Mouse (Mus musculus): ENCODE measurements around the gene Ankrd13c.
"Not testable (repeated sequence)": the region's sequence is repeated elsewhere in the genome, so short reads cannot be mapped to it uniquely, and the experiment has no call there.

The Ankrd13c gene

DNA sequence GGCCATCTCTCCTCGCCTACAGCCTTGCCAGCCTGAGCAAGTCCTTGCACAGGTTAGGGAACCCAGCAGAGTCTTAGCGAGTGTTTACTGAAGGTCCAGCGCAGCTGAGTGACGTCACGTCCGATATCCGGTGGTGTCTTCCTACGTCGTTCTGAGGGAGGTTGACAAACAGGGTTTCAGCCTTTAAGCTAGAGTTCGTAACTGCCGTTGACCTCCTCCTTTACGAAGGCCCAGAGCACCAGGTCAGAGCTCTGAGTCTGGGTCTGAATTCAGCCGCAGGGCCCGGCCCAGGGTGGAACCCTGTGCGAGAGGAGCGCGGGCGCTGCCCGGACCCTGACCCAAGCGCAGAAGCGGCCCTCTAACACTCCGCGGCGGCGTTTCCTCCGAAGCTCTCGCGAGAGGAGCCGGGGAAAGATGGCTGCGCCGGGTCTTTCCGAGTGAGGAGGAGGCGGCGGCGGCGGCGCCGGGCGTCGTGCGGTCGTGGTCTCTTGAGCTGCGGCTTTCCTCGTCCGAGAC, at the start of gene Ankrd13c:
TSS of gene Ankrd13c (plus strand) at position 397 of the 516 bp plus-strand sequence.
- peak; percentile 93 for DNase-seq (ENCODE audit: low read depth, low spot score)

GRCm38 (mm10) chr3:157897645-157898044, 49.4 kb upstream of the Ankrd13c start:
- no peak for DNase-seq (ENCODE audit: low read depth, low spot score)

DNA sequence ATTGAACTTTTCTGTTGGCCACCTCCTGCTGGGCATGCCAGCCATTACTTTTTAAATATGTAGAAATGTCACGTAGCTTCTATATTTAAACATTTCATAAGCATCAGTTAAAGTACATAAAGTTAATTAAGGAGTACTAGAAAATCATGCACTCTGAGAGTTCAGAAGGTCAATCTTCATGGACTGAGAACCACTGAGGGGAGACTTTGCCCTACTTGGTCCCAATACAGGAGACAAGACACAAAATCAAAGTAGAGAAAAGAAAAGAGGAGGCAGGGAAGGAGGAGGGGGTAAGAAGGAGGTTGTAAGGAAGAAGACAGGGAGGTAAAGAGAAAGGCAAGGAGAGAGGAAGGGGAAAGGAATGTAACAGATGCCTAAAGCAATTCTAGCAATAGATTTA, 47.1 kb upstream of the Ankrd13c start:
- DNase-seq (ENCODE audit: low read depth, low spot score), result no peak

GRCm38 (mm10) chr3:157901721-157902120, 45.3 kb upstream of the Ankrd13c start:
- DNase-seq (ENCODE audit: low read depth, low spot score), result no peak

DNA sequence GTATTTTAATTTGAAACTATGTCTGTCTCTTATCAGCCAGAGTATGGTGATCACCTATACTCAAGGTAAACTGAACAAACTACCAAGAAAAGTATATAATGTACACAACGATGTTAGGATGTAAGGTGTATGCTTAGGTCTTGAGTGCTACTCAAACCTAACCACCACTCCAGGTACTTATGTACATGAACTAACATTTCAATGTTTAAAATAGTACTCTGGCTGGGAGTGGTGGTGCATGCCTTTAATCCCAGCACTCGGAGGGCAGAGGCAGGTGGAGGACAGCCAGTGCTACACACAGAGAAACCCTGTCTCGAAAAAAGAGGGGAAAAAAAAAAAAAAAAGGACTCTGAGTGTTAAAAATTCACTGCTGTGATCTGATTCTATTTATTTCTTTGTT, 38.9 kb upstream of the Ankrd13c start:
- no peak for DNase-seq (ENCODE audit: low read depth, low spot score)

DNA sequence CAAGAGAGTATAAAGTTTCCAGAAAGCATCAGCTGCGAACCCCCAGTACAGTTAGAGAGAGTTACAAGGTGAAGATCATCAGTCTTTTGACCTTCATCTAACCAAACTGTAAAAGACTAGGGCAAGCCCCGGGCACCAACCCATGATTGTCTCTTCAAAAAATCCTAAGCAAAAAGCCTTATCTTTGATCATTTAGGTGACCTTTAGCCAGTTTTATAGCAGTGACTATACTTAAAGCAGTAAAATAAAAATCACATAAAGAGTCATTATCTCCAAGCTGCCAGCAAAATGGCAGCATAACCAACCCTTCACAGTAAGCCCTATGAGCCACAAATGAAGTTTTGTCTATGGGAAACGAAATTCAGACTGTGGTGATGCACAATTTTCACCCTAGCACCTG, 36.8 kb upstream of the Ankrd13c start:
- no peak for DNase-seq (ENCODE audit: low read depth, low spot score)

- DNase-seq (ENCODE audit: low read depth, low spot score), result no peak
Measured at GRCm38 (mm10) chr3:157912155-157912554, 34.9 kb upstream of the Ankrd13c start.

- DNase-seq (ENCODE audit: low read depth, low spot score), result no peak
Measured at GRCm38 (mm10) chr3:157916336-157916735, 30.7 kb upstream of the Ankrd13c start.

GRCm38 (mm10) chr3:157921376-157921775, 25.7 kb upstream of the Ankrd13c start:
- no peak for DNase-seq (ENCODE audit: low read depth, low spot score)

DNA sequence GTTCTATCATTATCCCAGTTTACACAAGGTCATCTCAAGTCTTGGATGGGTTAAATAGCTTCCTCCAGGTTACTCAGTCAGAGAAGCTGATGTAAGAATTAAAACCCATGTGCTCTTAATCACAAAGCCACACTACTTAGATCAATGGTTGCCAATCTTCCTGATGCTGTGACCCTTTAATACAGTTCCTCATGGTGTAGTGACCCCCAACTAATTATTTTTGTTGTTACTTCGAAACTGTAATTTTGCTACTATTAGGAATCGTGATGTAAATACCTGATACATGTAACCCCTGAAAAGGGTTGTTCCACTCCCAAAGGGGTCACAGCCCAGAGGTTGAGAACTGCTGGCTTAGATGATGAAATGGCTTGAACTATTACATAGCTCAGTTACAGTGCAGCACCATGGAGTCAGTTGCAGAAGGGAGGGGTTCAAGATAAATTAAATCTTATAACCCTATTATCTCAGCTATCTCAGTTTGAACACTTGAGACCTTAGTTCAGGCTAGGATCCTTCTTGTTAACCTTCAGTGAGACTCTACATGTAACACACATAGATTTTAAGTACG, 23.7 kb upstream of the Ankrd13c start:
- no peak for DNase-seq (ENCODE audit: low read depth, low spot score)

GRCm38 (mm10) chr3:157924692-157925328, 22.2 kb upstream of the Ankrd13c start, which contains the start of gene Cth:
Gene Cth, minus strand, starts transcription at chr3:157925077.
- DNase-seq (ENCODE audit: low read depth, low spot score), result peak; percentile 92

- DNase-seq (ENCODE audit: low read depth, low spot score), result no peak
Measured at GRCm38 (mm10) chr3:157925706-157926510, 21.1 kb upstream of the Ankrd13c start.

DNA sequence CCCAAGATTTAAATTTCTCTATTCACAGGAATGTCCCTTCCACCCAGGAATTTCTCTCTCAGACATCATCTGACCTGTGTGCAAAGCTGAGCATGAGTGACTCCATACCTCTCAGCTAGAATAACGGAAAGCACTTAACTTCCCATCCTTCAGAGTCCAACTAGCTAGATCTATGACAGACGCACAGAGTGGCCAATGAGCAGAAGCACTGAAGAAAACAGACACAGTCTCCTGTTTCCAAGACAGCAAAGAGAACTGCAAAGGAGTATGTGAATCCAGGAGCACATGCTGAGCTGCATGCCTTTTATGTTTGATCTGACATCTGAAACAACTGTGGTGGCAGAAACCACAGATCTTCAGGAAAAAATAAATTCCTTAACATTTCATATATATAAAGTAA, 20.3 kb upstream of the Ankrd13c start:
- no peak for DNase-seq (ENCODE audit: low read depth, low spot score)

GRCm38 (mm10) chr3:157928731-157929130, 18.3 kb upstream of the Ankrd13c start:
- no peak for DNase-seq (ENCODE audit: low read depth, low spot score)

DNA sequence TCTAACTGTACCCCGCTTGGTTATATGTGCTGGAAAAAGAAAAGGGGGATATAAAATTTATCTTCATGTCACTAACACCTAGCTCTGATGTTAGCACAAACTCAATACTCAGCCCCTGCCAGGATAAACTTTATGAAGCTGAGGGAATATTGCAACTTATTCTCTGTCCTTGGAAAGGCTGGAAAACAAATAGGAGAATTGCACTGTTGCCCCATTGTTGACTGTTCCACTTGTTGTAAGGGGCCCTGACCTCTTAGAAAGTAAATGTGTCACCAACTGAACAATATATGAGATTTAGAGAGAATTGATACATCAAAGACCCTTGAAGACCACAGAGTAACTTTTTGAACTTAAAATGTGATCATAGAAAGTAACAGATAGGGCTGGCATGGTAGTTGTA, 17.6 kb upstream of the Ankrd13c start:
- DNase-seq (ENCODE audit: low read depth, low spot score), result no peak

GRCm38 (mm10) chr3:157931592-157931991, 15.4 kb upstream of the Ankrd13c start:
- DNase-seq (ENCODE audit: low read depth, low spot score), result no peak

GRCm38 (mm10) chr3:157932074-157932473, 15.0 kb upstream of the Ankrd13c start:
- no peak for DNase-seq (ENCODE audit: low read depth, low spot score)

DNA sequence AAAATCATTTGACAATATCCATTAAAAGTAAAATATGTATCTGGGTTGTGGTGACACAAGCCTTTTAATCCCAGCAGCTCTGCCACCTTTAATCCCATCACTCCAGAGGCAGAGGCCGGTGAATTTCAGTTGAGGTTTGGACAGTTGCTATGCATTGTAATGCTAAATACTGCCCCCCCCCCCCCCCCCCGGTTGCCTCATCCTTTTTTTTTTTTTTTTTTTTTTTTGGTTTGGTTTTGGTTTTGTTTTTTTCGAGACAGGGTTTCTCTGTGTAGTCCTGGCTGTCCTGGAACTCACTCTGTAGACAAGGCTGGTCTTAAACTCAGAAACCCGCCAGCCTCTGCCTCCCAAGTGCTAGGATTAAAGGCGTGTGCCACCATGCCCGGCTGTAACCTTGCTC, 13.8 kb upstream of the Ankrd13c start:
- not testable (repeated sequence) for DNase-seq (ENCODE audit: low read depth, low spot score)

DNA sequence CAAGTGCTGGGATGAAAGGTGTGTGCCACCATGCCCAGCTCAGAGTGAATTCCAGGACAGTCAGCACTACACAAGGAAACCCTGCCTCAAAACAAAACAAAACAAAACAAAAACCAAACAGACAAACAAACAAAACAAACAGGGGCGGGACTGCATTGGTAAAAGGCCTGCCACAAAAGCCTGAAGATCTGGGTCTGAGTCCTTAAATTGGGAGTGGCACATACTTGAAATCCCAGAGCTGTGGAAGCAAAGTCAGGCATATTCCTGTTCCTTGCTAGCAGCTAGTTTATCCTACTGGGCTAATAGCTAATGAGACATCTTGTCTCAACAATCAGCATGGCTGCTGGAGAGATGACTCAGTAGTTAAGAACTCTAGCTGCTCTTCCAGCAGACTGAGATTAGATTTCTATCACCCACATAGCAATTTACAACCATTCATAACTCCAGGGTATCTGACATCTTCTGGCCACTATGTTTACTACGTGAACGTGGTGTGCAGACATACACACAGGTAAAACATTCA, 12.7 kb upstream of the Ankrd13c start:
- DNase-seq (ENCODE audit: low read depth, low spot score), result no peak

GRCm38 (mm10) chr3:157938585-157938984, 8.5 kb upstream of the Ankrd13c start:
- DNase-seq (ENCODE audit: low read depth, low spot score), result no peak

DNA sequence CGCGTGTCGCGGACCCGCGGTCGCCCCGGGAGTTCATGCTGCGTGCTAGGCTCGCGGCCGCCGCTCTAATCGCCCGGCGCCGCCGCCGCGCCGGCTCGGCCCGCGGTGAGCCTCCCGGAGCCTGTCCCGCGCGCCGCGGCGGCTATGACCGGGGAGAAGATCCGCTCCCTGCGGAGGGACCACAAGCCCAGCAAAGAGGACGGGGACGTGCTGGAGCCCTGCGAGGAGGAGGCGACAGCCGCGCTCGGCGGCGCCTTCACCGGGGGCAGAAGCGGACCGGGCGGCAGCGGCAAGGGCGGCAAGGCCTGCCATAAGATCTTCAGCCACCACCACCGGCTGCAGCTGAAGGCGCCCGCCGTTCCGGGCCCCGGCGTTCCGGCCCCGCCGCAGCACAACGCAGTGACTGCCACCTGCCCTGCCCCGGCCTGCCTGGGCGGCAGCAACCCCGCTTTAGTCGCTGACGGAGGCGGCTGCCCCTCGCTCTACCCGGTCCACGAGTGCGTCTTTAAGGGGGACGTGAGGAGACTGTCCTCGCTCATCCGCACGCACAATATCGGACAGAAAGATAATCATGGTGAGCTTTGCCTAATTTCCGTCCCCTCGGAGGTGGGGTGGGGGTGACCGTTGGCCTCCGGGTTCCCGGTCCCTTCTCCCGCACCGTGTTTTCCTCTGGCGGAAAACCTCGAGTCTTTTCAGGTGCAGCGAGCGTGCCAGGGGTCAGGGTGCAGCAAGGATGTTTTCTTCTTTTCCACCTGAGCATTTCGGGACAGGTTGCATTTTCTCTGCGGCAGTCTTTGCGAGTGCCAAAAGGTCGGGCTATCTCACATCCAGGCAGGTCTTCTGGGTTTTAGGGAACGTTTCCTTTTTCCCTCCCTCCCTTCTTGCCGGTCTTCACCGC, 593 bp downstream of the Ankrd13c start:
- DNase-seq (ENCODE audit: low read depth, low spot score), result no peak

Data from skeletal muscle tissue, adult 2 months (tissue).